Mouse (Mus musculus) heart, adult 2 months (tissue): ENCODE measurements at regions not wholly inside any gene's neighbourhood (a gene's known extent, or its start where the extent isn't known, plus 50 kb on each side); places are given as distances from the start of the nearest gene placed in this dataset.

Source experiments
- CTCF ChIP-seq: fragments of 200-600 bp; IDR thresholded peaks from 2 replicates; pipeline ENCODE4 v1.8.1; 2022; ENCODE audit warnings: antibody characterized with exemption, mild to moderate bottlenecking, moderate library complexity
- EP300 ChIP-seq: fragments of 200-500 bp; IDR thresholded peaks from 2 replicates; pipeline ENCODE4 v1.6.1; 2011; ENCODE audit warnings: low read depth, low read length, control low read depth; ENCODE audit not compliant: insufficient read depth
- POLR2A ChIP-seq: fragments of 200-500 bp; IDR thresholded peaks from 2 replicates; pipeline ENCODE4 v1.6.1; 2011; ENCODE audit warnings: mild to moderate bottlenecking, low read depth, low read length, control low read depth; ENCODE audit not compliant: insufficient read depth

GRCm38 (mm10) chr1:65538509-65538908 lies 256.7 kb downstream of the Pth2r start:
- TF ChIP-seq CTCF (no peak), POLR2A (no peak), EP300 (no peak)
